8 mouse cellular contexts compared by ENCODE assay signal in genomic region chr16:26967967-26968366, GRCm38 (mm10). TPM values are rescaled to one million over a fixed set of nuclear protein-coding genes. Genes with fewer than 3 reads are reported as not detected.
A peak's percentile ranks its signal among the peaks of the same experiment; 100 is the strongest.
DNase-seq lines count a peak whose midpoint lies in the region; ATAC-seq and TF ChIP-seq lines count a peak whose summit lies in the region.

No protein-coding gene starts in this region.

- peak overlapping the region; percentile 59 for H3K4me2 ChIP-seq in forebrain, embryonic 14.5 days (ENCODE audit: low read length)
- peak overlapping the region; percentile 27; the same call in 1 of the 2 replicates for H3K4me2 ChIP-seq in liver, postnatal 0 days (ENCODE audit: low read depth, low read length)

- no peak overlapping the region for H3K27ac ChIP-seq in forebrain, embryonic 14.5 days (ENCODE audit: low read depth, low read length)
- H3K27ac ChIP-seq in liver, postnatal 0 days (ENCODE audit: low read depth) = no peak overlapping the region

- 1% methylated on average over 28 of the region's 28 CpGs for WGBS in forebrain, embryonic 14.5 days
- WGBS in liver, postnatal 0 days (ENCODE audit: insufficient replicate concordance) = 4% methylated on average over 28 of the region's 28 CpGs

- no peak for TF ChIP-seq CTCF in liver, postnatal 0 days (IDR thresholded peaks at IDR 0.05; ENCODE audit: low read depth)

- TF ChIP-seq EP300 in liver, postnatal 0 days (IDR thresholded peaks at IDR 0.05; ENCODE audit: low read depth) = no peak

- H3K9ac ChIP-seq in forebrain, embryonic 14.5 days (ENCODE audit: low read length) = peak overlapping the region; percentile 41; the same call in 1 of the 2 replicates
- H3K9ac ChIP-seq in liver, postnatal 0 days (replicated peaks) = no peak overlapping the region

- 0 out of 2 replicates have a peak, but pooled peaks cover 3% of the 10 kb centered on the region for H3K4me1 ChIP-seq in forebrain, embryonic 14.5 days (ENCODE audit: control insufficient read depth, insufficient read depth, low read length)
- H3K4me1 ChIP-seq in liver, postnatal 0 days (ENCODE audit: insufficient read depth) = no peaks in the 10 kb centered on the region

- H3K27me3 ChIP-seq in forebrain, embryonic 14.5 days (replicated peaks; ENCODE audit: control insufficient read depth, insufficient read depth, low read length) = no peaks in the 10 kb centered on the region; the same call in 1 of the 2 replicates
- H3K27me3 ChIP-seq in liver, postnatal 0 days (ENCODE audit: insufficient read depth, low read length) = peaks cover 5% of the 10 kb centered on the region; the same call in 1 of the 2 replicates

- H3K9me3 ChIP-seq in forebrain, embryonic 14.5 days (replicated peaks; ENCODE audit: control insufficient read depth, low read length) = no peaks in the 10 kb centered on the region
- H3K9me3 ChIP-seq in liver, postnatal 0 days (ENCODE audit: low read length) = no peaks in the 10 kb centered on the region

- H3K36me3 ChIP-seq in forebrain, embryonic 14.5 days (ENCODE audit: control insufficient read depth, insufficient read depth, low read length) = no peaks in the 10 kb centered on the region
- no peaks in the 10 kb centered on the region for H3K36me3 ChIP-seq in liver, postnatal 0 days (replicated peaks; ENCODE audit: insufficient read depth, low read length)

- H3K4me3 ChIP-seq in forebrain, embryonic 14.5 days (ENCODE audit: low read depth, low read length) = peak overlapping the region; percentile 30
- H3K4me3 ChIP-seq in liver, postnatal 0 days (ENCODE audit: low read depth, low read length) = no peak overlapping the region

- peak; percentile 76 for ATAC-seq in forebrain, embryonic 14.5 days
- ATAC-seq in liver, postnatal 0 days = no peak
- ATAC-seq in granulocyte monocyte progenitor cell, adult 5-6 weeks (replicated peaks; ENCODE audit: poor library complexity, severe bottlenecking) = no peak

- DNase-seq in cerebellum, postnatal 10 days = peak; percentile 74 to 82
- no peak for DNase-seq in cerebellum, adult 11-12 months
- peak; percentile 29 for DNase-seq in R1 (ENCODE audit: low read depth, low spot score)
- DNase-seq in forebrain, embryonic 14.5 days (ENCODE audit: low spot score) = peak; percentile 35
- DNase-seq in kidney, adult 18-20 months = peak; percentile 21
- DNase-seq in liver, postnatal 0 days = no peak
- DNase-seq in right cerebral cortex, adult 2 months (ENCODE audit: low spot score in 2 of 2) = peak; percentile 27 to 40

RNA-seq across cellular contexts. Expression of gene Gmnc, which starts 23.5 kb away (rescaled TPM):
- 0.27 and 0.47 TPM in 2 replicates for polyA plus RNA-seq in forebrain, embryonic 14.5 days (2014; fragmentation: Nextera tagmentation; extraction: Ambion mirVana)
- not detected in 2 replicates for polyA plus RNA-seq in liver, postnatal 0 days (2015; fragmentation: Nextera tagmentation; extraction: Ambion mirVana)
- not detected in 2 replicates for total RNA-seq in granulocyte monocyte progenitor cell, adult 5-6 weeks (2014; fragmentation: Nextera tagmentation)
- total RNA-seq in granulocyte monocyte progenitor cell, adult 5-6 weeks (2017) = not detected in 2 replicates

Comparison
In these comparisons a context has a peak if more than half of its experiments do, and no peak if none do; other contexts are left out.
1. DNase-seq: peak in cerebellum, postnatal 10 days (2 of 2), R1 (single experiment), forebrain, embryonic 14.5 days (single experiment), kidney, adult 18-20 months (single experiment) and right cerebral cortex, adult 2 months (2 of 2); none in cerebellum, adult 11-12 months (single experiment) and liver, postnatal 0 days (single experiment).